Mouse (Mus musculus) embryonic facial prominence, embryonic 12.5 days (tissue): ENCODE results near the gene Tfip11. TPM values are rescaled to one million over a fixed set of nuclear protein-coding genes. Genes with fewer than 3 reads are reported as not detected.

ENCODE experiments used
- ATAC-seq: fragments of 200-750 bp; cut with Nextera tagmentation; 2 replicates; pipeline ENCODE4 v1.8.0; 2017; ENCODE audit not compliant: insufficient number of reproducible peaks, insufficient read depth, low FRiP score, low TSS enrichment
- H3K27ac ChIP-seq: fragments of 300-500 bp; sonication (generic); 2 replicates; pipeline ENCODE4 v1.5.1; 2016; ENCODE audit warnings: mild to moderate bottlenecking
- H3K27me3 ChIP-seq: fragments of 300-500 bp; sonication (generic); 2 replicates; pipeline ENCODE4 v1.6.1; 2016; ENCODE audit warnings: mild to moderate bottlenecking, moderate library complexity
- H3K36me3 ChIP-seq: fragments of 300-500 bp; sonication (generic); 2 replicates; pipeline ENCODE4 v1.6.1; 2016; ENCODE audit warnings: mild to moderate bottlenecking
- H3K4me1 ChIP-seq: fragments of 300-500 bp; sonication (generic); 2 replicates; pipeline ENCODE4 v1.6.1; 2016
- H3K4me2 ChIP-seq: fragments of 300-500 bp; sonication (generic); replicated peaks from 2 replicates; pipeline ENCODE4 v1.6.1; 2016; ENCODE audit warnings: mild to moderate bottlenecking, moderate library complexity
- H3K4me3 ChIP-seq: fragments of 300-500 bp; sonication (generic); 2 replicates; pipeline ENCODE4 v1.5.1; 2016; ENCODE audit warnings: mild to moderate bottlenecking
- H3K9ac ChIP-seq: fragments of 300-500 bp; sonication (generic); 2 replicates; pipeline ENCODE4 v1.6.1; 2016; ENCODE audit warnings: mild to moderate bottlenecking, moderate library complexity
- H3K9me3 ChIP-seq: fragments of 300-500 bp; sonication (generic); 2 replicates; pipeline ENCODE4 v1.6.1; 2016; ENCODE audit warnings: mild to moderate bottlenecking, moderate library complexity
- WGBS: fragments of 180-500 bp; shearing (Covaris S2); methylation state at CpG from one replicate; pipeline ENCODE4 v1.1.7; 2016; 5-methylcytosine and 5-hydroxymethylcytosine counted together
- polyA plus RNA-seq: library from polyadenylated mRNA; unstranded; fragments of >200 nt; fragmentation: Nextera tagmentation; extraction: Ambion mirVana; gene quantifications from 2 replicates; pipeline ENCODE4 v1.2.1, GENCODE M21; 2016

Gene Tfip11
- polyA plus RNA-seq, 1 experiment from 2014 or later, result 41.3 TPM

- H3K27ac ChIP-seq, result no peak overlapping the region
Observed at GRCm38 (mm10) chr5:112369326-112369725, 43.2 kb downstream of the Tfip11 start.

GRCm38 (mm10) chr5:112370236-112370813 is 44.2 kb downstream of the Tfip11 start:
- no peak overlapping the region for H3K9ac ChIP-seq
- WGBS, result 91% methylated on average over 12 of the region's 12 CpGs
- no peaks in the 10 kb centered on the region for H3K4me1 ChIP-seq
- no peaks in the 10 kb centered on the region for H3K9me3 ChIP-seq
- no peaks in the 10 kb centered on the region for H3K27me3 ChIP-seq
- H3K27ac ChIP-seq, result no peak overlapping the region
- ATAC-seq, result no peak
- peaks cover 80% of the 10 kb centered on the region for H3K36me3 ChIP-seq
- no peak overlapping the region for H3K4me2 ChIP-seq
- H3K4me3 ChIP-seq, result no peak overlapping the region

More at GRCm38 (mm10) chr5:112369326-112369725, 43.2 kb downstream of the Tfip11 start:
- Histone ChIP-seq H3K4me3 (no peak overlapping the region), H3K9me3 (no peaks in the 10 kb centered on the region), H3K9ac (no peak overlapping the region), H3K27me3 (no peaks in the 10 kb centered on the region), H3K4me2 (no peak overlapping the region), H3K4me1 (no peaks in the 10 kb centered on the region), H3K36me3 (peaks cover 82% of the 10 kb centered on the region)
- no peak for ATAC-seq
- WGBS, result 89% methylated on average over 13 of the region's 13 CpGs

- H3K27ac ChIP-seq, result no peak overlapping the region
- H3K9ac ChIP-seq, result no peak overlapping the region
- no peaks in the 10 kb centered on the region for H3K27me3 ChIP-seq
- 52% methylated on average over 7 of the region's 7 CpGs for WGBS
- no peak overlapping the region for H3K4me2 ChIP-seq
- no peak for ATAC-seq
- peaks cover 82% of the 10 kb centered on the region for H3K36me3 ChIP-seq
- H3K4me3 ChIP-seq, result no peak overlapping the region
- H3K4me1 ChIP-seq, result no peaks in the 10 kb centered on the region
- H3K9me3 ChIP-seq, result no peaks in the 10 kb centered on the region
Observed at GRCm38 (mm10) chr5:112371933-112372332, 45.8 kb downstream of the Tfip11 start.

- no peak for ATAC-seq
- 88% methylated on average over 4 of the region's 4 CpGs for WGBS
- H3K27ac ChIP-seq, result no peak overlapping the region
- H3K4me2 ChIP-seq, result no peak overlapping the region
- no peak overlapping the region for H3K4me3 ChIP-seq
- peaks cover 75% of the 10 kb centered on the region for H3K36me3 ChIP-seq
- no peaks in the 10 kb centered on the region for H3K4me1 ChIP-seq
- no peaks in the 10 kb centered on the region for H3K9me3 ChIP-seq
- no peak overlapping the region for H3K9ac ChIP-seq
- H3K27me3 ChIP-seq, result no peaks in the 10 kb centered on the region
Observed at GRCm38 (mm10) chr5:112376111-112376510, 50.0 kb downstream of the Tfip11 start.

- Histone ChIP-seq H3K27ac (no peak overlapping the region), H3K4me2 (no peak overlapping the region), H3K4me1 (peaks cover 6% of the 10 kb centered on the region; the same call in 1 of the 2 replicates), H3K4me3 (no peak overlapping the region), H3K36me3 (peaks cover 71% of the 10 kb centered on the region), H3K9ac (no peak overlapping the region), H3K9me3 (no peaks in the 10 kb centered on the region), H3K27me3 (no peaks in the 10 kb centered on the region)
- WGBS, result 93% methylated on average over 1 of the region's 1 CpGs
- ATAC-seq, result no peak
Observed at GRCm38 (mm10) chr5:112377380-112377779, 51.2 kb downstream of the Tfip11 start.

- Histone ChIP-seq H3K9ac (no peak overlapping the region), H3K9me3 (no peaks in the 10 kb centered on the region), H3K4me2 (no peak overlapping the region), H3K27ac (no peak overlapping the region), H3K36me3 (peaks cover 59% of the 10 kb centered on the region), H3K4me1 (peaks cover 8% of the 10 kb centered on the region; the same call in 1 of the 2 replicates), H3K4me3 (no peak overlapping the region), H3K27me3 (no peaks in the 10 kb centered on the region)
- no peak for ATAC-seq
- WGBS, result 72% methylated on average over 6 of the region's 6 CpGs
Observed at GRCm38 (mm10) chr5:112378716-112379115, 52.6 kb downstream of the Tfip11 start.

GRCm38 (mm10) chr5:112381154-112381553 is 55.0 kb downstream of the Tfip11 start:
- Histone ChIP-seq H3K4me2 (no peak overlapping the region), H3K36me3 (peaks cover 48% of the 10 kb centered on the region), H3K27me3 (no peaks in the 10 kb centered on the region), H3K4me1 (peaks cover 8% of the 10 kb centered on the region; the same call in 1 of the 2 replicates), H3K9ac (no peak overlapping the region), H3K27ac (no peak overlapping the region), H3K4me3 (no peak overlapping the region), H3K9me3 (no peaks in the 10 kb centered on the region)
- no peak for ATAC-seq
- 85% methylated on average over 11 of the region's 11 CpGs for WGBS

- H3K36me3 ChIP-seq, result peaks cover 54% of the 10 kb centered on the region
- no peak overlapping the region for H3K27ac ChIP-seq
- H3K4me2 ChIP-seq, result no peak overlapping the region
- no peak for ATAC-seq
- H3K9ac ChIP-seq, result no peak overlapping the region
- H3K4me3 ChIP-seq, result no peak overlapping the region
- no peaks in the 10 kb centered on the region for H3K9me3 ChIP-seq
- H3K27me3 ChIP-seq, result no peaks in the 10 kb centered on the region
- WGBS, result 53% methylated on average over 9 of the region's 9 CpGs
- H3K4me1 ChIP-seq, result peaks cover 8% of the 10 kb centered on the region; the same call in 1 of the 2 replicates
Observed at GRCm38 (mm10) chr5:112382042-112382441, 55.9 kb downstream of the Tfip11 start.

GRCm38 (mm10) chr5:112382641-112383330 is 56.6 kb downstream of the Tfip11 start:
- H3K9ac ChIP-seq, result no peak overlapping the region
- H3K27ac ChIP-seq, result peak overlapping the region; percentile 46; the same call in 1 of the 2 replicates
- ATAC-seq, result no peak

GRCm38 (mm10) chr5:112384805-112385472 is 58.8 kb downstream of the Tfip11 start:
- no peaks in the 10 kb centered on the region for H3K27me3 ChIP-seq
- no peak overlapping the region for H3K4me2 ChIP-seq
- 88% methylated on average over 13 of the region's 13 CpGs for WGBS
- no peak overlapping the region for H3K4me3 ChIP-seq
- H3K9me3 ChIP-seq, result no peaks in the 10 kb centered on the region
- no peak overlapping the region for H3K27ac ChIP-seq
- H3K9ac ChIP-seq, result no peak overlapping the region
- no peak for ATAC-seq
- peaks cover 8% of the 10 kb centered on the region; the same call in 1 of the 2 replicates for H3K4me1 ChIP-seq
- H3K36me3 ChIP-seq, result peaks cover 36% of the 10 kb centered on the region; the same call in 1 of the 2 replicates

More at GRCm38 (mm10) chr5:112382641-112383330, 56.6 kb downstream of the Tfip11 start:
- H3K4me3 ChIP-seq, result no peak overlapping the region
- H3K4me2 ChIP-seq, result no peak overlapping the region
- H3K27me3 ChIP-seq, result no peaks in the 10 kb centered on the region
- no peaks in the 10 kb centered on the region for H3K9me3 ChIP-seq
- peaks cover 8% of the 10 kb centered on the region; the same call in 1 of the 2 replicates for H3K4me1 ChIP-seq
- 51% methylated on average over 16 of the region's 17 CpGs for WGBS
- H3K36me3 ChIP-seq, result peaks cover 47% of the 10 kb centered on the region; the same call in 1 of the 2 replicates

- no peak overlapping the region for H3K4me3 ChIP-seq
- H3K9me3 ChIP-seq, result no peaks in the 10 kb centered on the region
- no peak for ATAC-seq
- H3K4me2 ChIP-seq, result no peak overlapping the region
- peaks cover 8% of the 10 kb centered on the region; the same call in 1 of the 2 replicates for H3K4me1 ChIP-seq
- H3K9ac ChIP-seq, result no peak overlapping the region
- peaks cover 2% of the 10 kb centered on the region; the same call in 1 of the 2 replicates for H3K27me3 ChIP-seq
- WGBS, result 87% methylated on average over 2 of the region's 2 CpGs
- H3K36me3 ChIP-seq, result peaks cover 35% of the 10 kb centered on the region
- H3K27ac ChIP-seq, result no peak overlapping the region
Observed at GRCm38 (mm10) chr5:112385973-112386372, 59.8 kb downstream of the Tfip11 start.
